Mouse (Mus musculus): ENCODE measurements at regions not wholly inside any gene's neighbourhood (a gene's known extent, or its start where the extent isn't known, plus 50 kb on each side); places are given as distances from the start of the nearest gene placed in this dataset.

DNA sequence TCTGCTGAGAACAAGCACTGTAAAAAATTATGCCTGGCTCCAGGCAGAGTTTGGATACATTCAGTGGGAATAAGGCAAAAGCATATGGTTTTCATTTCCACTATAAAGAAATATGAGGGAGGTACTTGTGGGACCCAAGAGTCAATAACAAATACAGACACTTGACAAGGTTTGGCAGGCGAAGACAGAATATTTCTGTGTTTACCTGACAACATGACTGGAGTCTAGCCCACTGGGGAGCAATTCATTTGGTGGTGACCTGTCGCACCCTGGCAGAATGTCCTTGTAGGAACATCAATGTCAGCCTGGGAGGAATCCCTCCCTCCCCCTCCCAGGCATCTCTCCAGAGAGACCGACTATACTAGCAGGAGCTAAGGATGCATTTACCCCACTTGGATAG lies 276.8 kb downstream of the Maf start:
- TF ChIP-seq CTCF (IDR thresholded peaks at IDR 0.05; ENCODE audit: borderline replicate concordance, control insufficient read depth, extremely low read depth, insufficient read depth, low read length, poor library complexity) (no peak), POLR2A (IDR thresholded peaks at IDR 0.05; ENCODE audit: control insufficient read depth, extremely low read depth, insufficient read depth, low read length, poor library complexity) (no peak)
